Mouse (Mus musculus) spleen, adult 2 months (tissue): Measurements from ENCODE around the gene Sec62.

Experiments
- CTCF ChIP-seq: fragments of 200-500 bp; IDR thresholded peaks from 2 replicates; pipeline ENCODE4 v1.5.1; 2011; ENCODE audit warnings: mild to moderate bottlenecking, inconsistent platforms; ENCODE audit not compliant: insufficient read depth, insufficient read length, insufficient replicate concordance; ENCODE audit errors: extremely low read depth
- POLR2A ChIP-seq: fragments of 200-500 bp; IDR thresholded peaks from 2 replicates; pipeline ENCODE4 v1.6.1; 2011; ENCODE audit warnings: low read depth, low read length, inconsistent platforms

GRCm38 (mm10) chr3:30748316-30748715 is 44.4 kb upstream of the Sec62 start:
- TF ChIP-seq POLR2A, result no peak
- no peak for TF ChIP-seq CTCF
